Mouse (Mus musculus) spleen, embryonic (tissue): Measurements from ENCODE around the gene Clmn.

Source experiments
- CTCF ChIA-PET: fragments of 350-600 bp; sonication (Branson Sonifier 250); formaldehyde crosslinking; loops from one replicate; lab custom pipeline; 2022; lab: Charles Lee

The Clmn gene

GRCm38 (mm10) chr12:104864439-104865165 lies at the start of gene Clmn:
Clmn (minus strand) TSS chr12:104865076.
- CTCF ChIA-PET, result no interaction called here

- CTCF ChIA-PET, result no interaction called here
Measured at GRCm38 (mm10) chr12:104912990-104913389, 48.1 kb upstream of the Clmn start.

GRCm38 (mm10) chr12:104912281-104912933 lies 47.5 kb upstream of the Clmn start:
- CTCF ChIA-PET, result no interaction called here

GRCm38 (mm10) chr12:104909750-104910149 lies 44.9 kb upstream of the Clmn start:
- CTCF ChIA-PET, result no interaction called here

GRCm38 (mm10) chr12:104908986-104909385 lies 44.1 kb upstream of the Clmn start:
- CTCF ChIA-PET, result interaction anchor here (0.6 kb wide), 1 partner anchor 10 kb away, joined by 3 read pairs; no protein-coding TSS in a partner anchor

GRCm38 (mm10) chr12:104908024-104908781 lies 43.3 kb upstream of the Clmn start:
- CTCF ChIA-PET, result interaction anchor here (0.6 kb wide), 1 partner anchor 9 kb away, joined by 3 read pairs; no protein-coding TSS in a partner anchor

GRCm38 (mm10) chr12:104907133-104907532 lies 42.3 kb upstream of the Clmn start:
- CTCF ChIA-PET, result no interaction called here

GRCm38 (mm10) chr12:104904138-104904537 lies 39.3 kb upstream of the Clmn start:
- CTCF ChIA-PET, result interaction anchor here (0.8 kb wide), 1 partner anchor 11 kb away, joined by 3 read pairs; no protein-coding TSS in a partner anchor

- CTCF ChIA-PET, result no interaction called here
Measured at GRCm38 (mm10) chr12:104902392-104903053, 37.6 kb upstream of the Clmn start.

GRCm38 (mm10) chr12:104901320-104901719 lies 36.4 kb upstream of the Clmn start:
- CTCF ChIA-PET, result no interaction called here

- CTCF ChIA-PET, result interaction anchor here (0.6 kb wide), 1 partner anchor 14 kb away, joined by 3 read pairs; no protein-coding TSS in a partner anchor
Measured at GRCm38 (mm10) chr12:104899835-104900234, 35.0 kb upstream of the Clmn start.

GRCm38 (mm10) chr12:104899161-104899560 lies 34.3 kb upstream of the Clmn start:
- CTCF ChIA-PET, result interaction anchor here (0.6 kb wide), 2 partner anchors 10 to 36 kb away, joined by 3 to 12 read pairs; no protein-coding TSS in a partner anchor

- CTCF ChIA-PET, result interaction anchor here (0.6 to 0.7 kb wide), 2 partner anchors 33 to 36 kb away, joined by 10 to 12 read pairs; no protein-coding TSS in a partner anchor
Measured at GRCm38 (mm10) chr12:104898718-104899117, 33.8 kb upstream of the Clmn start.

- CTCF ChIA-PET, result no interaction called here
Measured at GRCm38 (mm10) chr12:104897051-104897618, 32.3 kb upstream of the Clmn start.

- CTCF ChIA-PET, result no interaction called here
Measured at GRCm38 (mm10) chr12:104896640-104897039, 31.8 kb upstream of the Clmn start.

- CTCF ChIA-PET, result interaction anchor here (0.7 kb wide), 1 partner anchor 186 kb away, joined by 3 read pairs; no protein-coding TSS in a partner anchor
Measured at GRCm38 (mm10) chr12:104892245-104892644, 27.4 kb upstream of the Clmn start.

- CTCF ChIA-PET, result no interaction called here
Measured at GRCm38 (mm10) chr12:104890066-104890465, 25.2 kb upstream of the Clmn start.

GRCm38 (mm10) chr12:104886104-104886503 lies 21.2 kb upstream of the Clmn start:
- CTCF ChIA-PET, result no interaction called here

- CTCF ChIA-PET, result interaction anchor here (0.6 kb wide), 1 partner anchor 61 kb away, joined by 3 read pairs; no protein-coding TSS in a partner anchor
Measured at GRCm38 (mm10) chr12:104882533-104882932, 17.7 kb upstream of the Clmn start.

- CTCF ChIA-PET, result interaction anchor here (0.6 kb wide), 1 partner anchor 60 kb away, joined by 3 read pairs; no protein-coding TSS in a partner anchor
Measured at GRCm38 (mm10) chr12:104882061-104882460, 17.2 kb upstream of the Clmn start.
